Mouse (Mus musculus) CH12.LX (cell line): ENCODE data around the gene Map3k6. TPM values are rescaled to one million over a fixed set of nuclear protein-coding genes. Genes with fewer than 3 reads are reported as not detected.
A peak's percentile ranks its signal among the peaks of the same experiment; 100 is the strongest.

Source experiments
- DNase-seq: peaks from one replicate; pipeline ENCODE4 v3.0.0-alpha.2; 2013; ENCODE audit errors: extremely low read depth
- H3K27ac ChIP-seq: 2 replicates; pipeline ENCODE4 v1.5.1; 2012; ENCODE audit warnings: low read depth, mild to moderate bottlenecking, control low read depth, moderate library complexity; ENCODE audit not compliant: insufficient read depth
- H3K27me3 ChIP-seq: replicated peaks from 2 replicates; pipeline ENCODE3; 2012; ENCODE audit warnings: inconsistent platforms
- H3K36me3 ChIP-seq, 2 experiments: replicated peaks in 1 of 2; 2 replicates each; pipeline versions ENCODE3 to v1.6.1; 2012; ENCODE audit warnings: inconsistent platforms in 1 of 2, low read length in 1 of 2, mild to moderate bottlenecking in 1 of 2, mixed read lengths in 1 of 2, moderate library complexity in 1 of 2; ENCODE audit not compliant: control insufficient read depth in 1 of 2, insufficient read depth in 1 of 2
- H3K4me1 ChIP-seq, 2 experiments: 2 replicates each; pipeline ENCODE4 v1.6.1; 2012; ENCODE audit warnings: inconsistent platforms in 1 of 2, moderate library complexity in 1 of 2; ENCODE audit not compliant: insufficient read depth in 2 of 2, control insufficient read depth in 1 of 2
- H3K4me2 ChIP-seq: 2 replicates; pipeline ENCODE4 v1.6.1; 2012; ENCODE audit warnings: low read depth, mild to moderate bottlenecking, control low read depth; ENCODE audit not compliant: poor library complexity, insufficient read depth, severe bottlenecking
- H3K4me3 ChIP-seq, 3 experiments: fragments of 150-350 bp in 1 of 3; sonication (generic) in 1 of 3; replicated peaks in 1 of 3; 2 replicates each; pipeline versions ENCODE3 to v1.5.1; 2011 to 2012; ENCODE audit warnings: low read depth in 2 of 3, low read length in 2 of 3, mild to moderate bottlenecking in 2 of 3, moderate library complexity in 2 of 3, control low read depth in 1 of 3, improper control_type of control experiment in 1 of 3, inconsistent platforms in 1 of 3, mixed read lengths in 1 of 3; ENCODE audit not compliant: poor library complexity in 1 of 3
- H3K79me2 ChIP-seq: replicated peaks from 2 replicates; pipeline ENCODE4 v1.6.1; 2012; ENCODE audit warnings: mild to moderate bottlenecking, moderate library complexity; ENCODE audit not compliant: control insufficient read depth, poor library complexity, insufficient read depth, severe bottlenecking; ENCODE audit errors: extremely low read depth
- H3K9ac ChIP-seq: 2 replicates; pipeline ENCODE4 v1.6.1; 2012; ENCODE audit warnings: low read depth, mild to moderate bottlenecking, control low read depth, moderate library complexity; ENCODE audit not compliant: insufficient read depth
- H3K9me3 ChIP-seq: replicated peaks from 2 replicates; pipeline ENCODE3; 2012; ENCODE audit warnings: low read length, inconsistent platforms, mixed read lengths
- CTCF ChIP-seq, 2 experiments: IDR thresholded peaks in 1 of 2; conservative IDR thresholded peaks in 1 of 2; 2 replicates each; pipeline ENCODE4 v1.5.1; 2011 to 2012; ENCODE audit warnings: low read depth in 2 of 2, low read length in 2 of 2, improper control_type of control experiment in 1 of 2, inconsistent platforms in 1 of 2, mild to moderate bottlenecking in 1 of 2, moderate library complexity in 1 of 2
- EP300 ChIP-seq: IDR thresholded peaks from 2 replicates; pipeline ENCODE4 v1.6.1; 2011; ENCODE audit warnings: low read length, improper control_type of control experiment
- ETS1 ChIP-seq: conservative IDR thresholded peaks from 2 replicates; pipeline ENCODE4 v1.6.1; 2012; ENCODE audit warnings: low read depth, mild to moderate bottlenecking, inconsistent platforms, low read length, improper control_type of control experiment, moderate library complexity
- GABPA ChIP-seq: IDR thresholded peaks from 2 replicates; pipeline ENCODE4 v1.6.1; 2012; ENCODE audit warnings: low read depth, low read length, improper control_type of control experiment, inconsistent platforms; ENCODE audit not compliant: insufficient replicate concordance
- HCFC1 ChIP-seq: IDR thresholded peaks from 2 replicates; pipeline ENCODE4 v1.6.1; 2012; ENCODE audit warnings: low read depth, mild to moderate bottlenecking, inconsistent platforms, low read length, improper control_type of control experiment
- JUN ChIP-seq: IDR thresholded peaks from 2 replicates; pipeline ENCODE4 v1.6.1; 2011; ENCODE audit warnings: low read depth, mild to moderate bottlenecking, low read length, improper control_type of control experiment, moderate library complexity; ENCODE audit not compliant: insufficient read depth
- JUND ChIP-seq: conservative IDR thresholded peaks from 2 replicates; pipeline ENCODE4 v1.6.1; 2011; ENCODE audit warnings: low read depth, low read length, improper control_type of control experiment
- MAZ ChIP-seq: IDR thresholded peaks from 2 replicates; pipeline ENCODE4 v1.6.1; 2012; ENCODE audit warnings: low read depth, mild to moderate bottlenecking, inconsistent platforms, low read length, improper control_type of control experiment, moderate library complexity
- POLR2A ChIP-seq: IDR thresholded peaks from 2 replicates; pipeline ENCODE4 v1.6.1; 2011; ENCODE audit warnings: low read depth, mild to moderate bottlenecking, improper control_type of control experiment, low read length
- POLR2AphosphoS2 ChIP-seq: IDR thresholded peaks from 2 replicates; pipeline ENCODE4 v1.6.1; 2011; ENCODE audit warnings: low read depth, low read length, improper control_type of control experiment
- RAD21 ChIP-seq: IDR thresholded peaks from 2 replicates; pipeline ENCODE4 v1.6.1; 2011; ENCODE audit warnings: low read depth, mild to moderate bottlenecking, low read length, improper control_type of control experiment, moderate library complexity
- RCOR1 ChIP-seq: conservative IDR thresholded peaks from 2 replicates; pipeline ENCODE4 v1.6.1; 2012; ENCODE audit warnings: low read depth, mild to moderate bottlenecking, inconsistent platforms, low read length, improper control_type of control experiment
- SIN3A ChIP-seq: IDR thresholded peaks from 2 replicates; pipeline ENCODE4 v1.6.1; 2012; ENCODE audit warnings: low read length, improper control_type of control experiment, inconsistent platforms
- SMC3 ChIP-seq: IDR thresholded peaks from 2 replicates; pipeline ENCODE4 v1.6.1; 2011; ENCODE audit warnings: low read depth, low read length, improper control_type of control experiment
- TBP ChIP-seq: conservative IDR thresholded peaks from 2 replicates; pipeline ENCODE4 v1.6.1; 2011; ENCODE audit warnings: low read depth, low read length, improper control_type of control experiment
- UBTF ChIP-seq: IDR thresholded peaks from 2 replicates; pipeline ENCODE4 v1.6.1; 2012; ENCODE audit warnings: low read depth, mild to moderate bottlenecking, inconsistent platforms, low read length, improper control_type of control experiment, moderate library complexity
- USF1 ChIP-seq: IDR thresholded peaks from 2 replicates; pipeline ENCODE4 v1.6.1; 2014; ENCODE audit warnings: low read depth, mild to moderate bottlenecking, inconsistent platforms, low read length, improper control_type of control experiment
- USF2 ChIP-seq: conservative IDR thresholded peaks from 2 replicates; pipeline ENCODE4 v1.6.1; 2011; ENCODE audit warnings: low read depth, low read length, improper control_type of control experiment
- ZC3H11A ChIP-seq: IDR thresholded peaks from 2 replicates; pipeline ENCODE4 v1.6.1; 2012; ENCODE audit warnings: low read depth, mild to moderate bottlenecking, inconsistent platforms, low read length, improper control_type of control experiment
- ZKSCAN1 ChIP-seq: IDR thresholded peaks from 2 replicates; pipeline ENCODE4 v1.6.1; 2012; ENCODE audit warnings: low read depth, inconsistent platforms, low read length, improper control_type of control experiment, borderline replicate concordance
- ZNF384 ChIP-seq: IDR thresholded peaks from 2 replicates; pipeline ENCODE4 v1.6.1; 2012; ENCODE audit warnings: low read depth, low read length, improper control_type of control experiment, inconsistent platforms
- dilution Hi-C: fragments of 300-500 bp; cut with MboI; formaldehyde crosslinking; loops from 2 replicates; pipeline ENCODE4 v1.14.3; 2020; ENCODE audit warnings: low sequenced_read_pairs; ENCODE audit not compliant: extremely low pct_unique_long_range_greater_than_20kb, extremely low pct_ligation_motif_present
- in situ Hi-C: fragments of 300-500 bp; cut with MboI; formaldehyde crosslinking; loops from 3 replicates; pipeline ENCODE4 v1.14.3; 2019; ENCODE audit warnings: low sequenced_read_pairs, low pct_ligation_motif_present, low pct_unique_long_range_greater_than_20kb, mixed read lengths
- polyA plus RNA-seq: library from polyadenylated mRNA; unstranded; fragments of >175 nt; gene quantifications from 2 replicates; pipeline ENCODE4 v1.2.1, GENCODE M21; 2012; ENCODE audit warnings: low read depth; ENCODE audit not compliant: insufficient read length
- total RNA-seq, 2 experiments: library from RNA; depleted of rRNA; stranded (reverse); fragments of 300-350 nt in 1 of 2; fragments of >200 nt in 1 of 2; gene quantifications; 2 replicates each; pipeline ENCODE4 v1.2.3; 2012 to 2014

Gene Map3k6
- total and polyA plus RNA-seq, 3 experiments, result 0.21 TPM; not detected in 2

DNA sequence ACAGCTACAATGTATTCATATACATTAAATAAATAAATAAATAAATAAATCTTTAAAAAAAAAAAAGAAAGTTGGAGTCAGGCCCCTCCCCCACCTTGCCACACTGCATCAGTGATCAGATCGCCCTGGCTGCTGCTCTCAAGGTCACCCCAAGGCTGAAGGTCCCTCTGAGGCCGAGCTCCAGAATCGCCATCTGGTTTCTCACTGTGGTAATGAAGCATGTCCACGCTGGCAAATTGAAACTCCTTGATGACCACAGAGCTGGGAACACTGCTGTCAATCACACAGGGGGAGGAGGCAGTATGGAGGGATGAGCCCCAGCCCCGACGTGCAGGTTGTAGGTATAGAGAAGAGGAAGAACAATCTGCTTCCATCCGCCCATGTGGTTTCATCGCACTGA is 13.0 kb upstream of the Map3k6 start:
- no peak overlapping the region for H3K27ac ChIP-seq
- in situ Hi-C loops (no loop called here), dilution Hi-C loops (no loop called here)
- peaks cover 3% of the 10 kb centered on the region in 2 experiments; a peak in 2 of 4 replicates for H3K4me1 ChIP-seq
- H3K4me3 ChIP-seq, result no peak overlapping the region
- DNase-seq, result no peak
- no peaks in the 10 kb centered on the region for H3K36me3 ChIP-seq
- H3K9ac ChIP-seq, result no peak overlapping the region
- TF ChIP-seq ETS1, result no peak
- no peak for TF ChIP-seq ZKSCAN1
- TF ChIP-seq JUND, result no peak
- no peak for TF ChIP-seq RAD21
- no peak for TF ChIP-seq CTCF (conservative IDR thresholded peaks at IDR 0.05 in 1 of 2, IDR thresholded peaks at IDR 0.05 in 1 of 2; ENCODE audit: low read depth in 2 of 2, low read length in 2 of 2)
- no peak for TF ChIP-seq SIN3A
- no peak for TF ChIP-seq ZC3H11A
- TF ChIP-seq MAZ, result no peak
- TF ChIP-seq HCFC1, result no peak
- no peak for TF ChIP-seq USF1
- TF ChIP-seq UBTF, result no peak
- H3K9me3 ChIP-seq, result peaks cover 7% of the 10 kb centered on the region
- peaks cover 34% of the 10 kb centered on the region for H3K27me3 ChIP-seq
- H3K79me2 ChIP-seq, result no peaks in the 10 kb centered on the region
- no peak overlapping the region for H3K4me2 ChIP-seq

DNA sequence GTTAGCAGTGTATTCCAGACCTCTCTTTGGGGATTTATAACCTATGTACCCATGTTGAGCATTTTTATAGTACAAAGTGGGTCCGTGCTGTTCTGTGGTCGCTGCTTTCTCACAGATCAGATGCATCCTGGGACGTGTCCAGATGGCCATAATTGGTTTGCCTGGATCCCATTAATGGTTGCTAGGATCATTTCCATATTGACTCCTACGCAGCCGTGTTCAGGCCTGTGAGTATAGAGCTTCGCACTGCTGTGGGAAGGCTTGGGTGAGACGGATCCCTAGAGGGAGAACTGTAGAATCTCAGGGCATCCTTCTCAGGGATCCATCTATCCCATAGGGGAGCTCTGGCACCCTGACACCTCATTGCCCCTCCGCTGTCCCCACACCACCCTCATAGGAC is 11.0 kb upstream of the Map3k6 start:
- peaks cover 18% of the 10 kb centered on the region for H3K27me3 ChIP-seq
- no peak for DNase-seq

GRCm38 (mm10) chr4:133233285-133233976 is 7.2 kb upstream of the Map3k6 start:
- peaks cover 5% of the 10 kb centered on the region for H3K9me3 ChIP-seq
- no peak overlapping the region for H3K9ac ChIP-seq
- H3K4me1 ChIP-seq, result peaks cover 3 to 14% of the 10 kb centered on the region in 2 experiments; a peak in 3 of 4 replicates
- dilution Hi-C loops, result no loop called here
- no peak overlapping the region for H3K4me3 ChIP-seq
- no peak overlapping the region for H3K4me2 ChIP-seq
- H3K36me3 ChIP-seq, result no peaks in the 10 kb centered on the region
- H3K79me2 ChIP-seq, result no peaks in the 10 kb centered on the region
- peaks cover 6% of the 10 kb centered on the region for H3K27me3 ChIP-seq
- TF ChIP-seq GABPA (no peak), TBP (no peak), EP300 (no peak), RCOR1 (no peak), ZC3H11A (peak; percentile 39; the same call in 1 of the 2 replicates), RAD21 (peak; percentile 79), ZNF384 (peak; percentile 57), JUN (no peak), JUND (no peak), USF2 (no peak), CTCF (conservative IDR thresholded peaks at IDR 0.05 in 1 of 2, IDR thresholded peaks at IDR 0.05 in 1 of 2; ENCODE audit: low read depth in 2 of 2, low read length in 2 of 2) (peak; percentile 17 to 88; a peak in 2 of 4 replicates), ZKSCAN1 (peak; percentile 47; the same call in 1 of the 2 replicates), SMC3 (peak; percentile 79), POLR2A (no peak)
- TF ChIP-seq, all 38 proteins: peak for 6
- H3K27ac ChIP-seq, result no peak overlapping the region
- in situ Hi-C loops, result no loop called here
- peak; percentile 42 for DNase-seq

More for the DNA sequence above, 11.0 kb upstream of the Map3k6 start:
- H3K4me3 ChIP-seq, result no peak overlapping the region
- H3K36me3 ChIP-seq, result no peaks in the 10 kb centered on the region
- H3K4me1 ChIP-seq, result peaks cover 3% of the 10 kb centered on the region in 2 experiments; a peak in 2 of 4 replicates
- dilution Hi-C loops, result no loop called here
- in situ Hi-C loops, result no loop called here
- H3K9me3 ChIP-seq, result peaks cover 7% of the 10 kb centered on the region
- H3K4me2 ChIP-seq, result no peak overlapping the region
- no peak for TF ChIP-seq GABPA
- TF ChIP-seq RCOR1, result no peak
- TF ChIP-seq POLR2AphosphoS2, result no peak
- no peak overlapping the region for H3K27ac ChIP-seq
- no peaks in the 10 kb centered on the region for H3K79me2 ChIP-seq
- H3K9ac ChIP-seq, result no peak overlapping the region
